Mouse (Mus musculus): ENCODE results near the gene Pi4k2a. TPM values are rescaled to one million over a fixed set of nuclear protein-coding genes. Genes with fewer than 3 reads are reported as not detected.

Pi4k2a gene
- total and polyA plus RNA-seq, 3 experiments: 7.0 to 23.9 (median 10.0) TPM

GRCm38 (mm10) chr19:42089103-42089747, 1.0 kb upstream of the Pi4k2a start (continued):
- TF ChIP-seq USF2 (conservative IDR thresholded peaks at IDR 0.05; ENCODE audit: low read depth, low read length): peak; percentile 79
- no peak; the same call in 1 of the 2 replicates for TF ChIP-seq EP300 (IDR thresholded peaks at IDR 0.05; ENCODE audit: low read length)
- TF ChIP-seq GABPA (IDR thresholded peaks at IDR 0.05; ENCODE audit: insufficient replicate concordance, low read depth, low read length): no peak
- no peak for TF ChIP-seq RCOR1 (conservative IDR thresholded peaks at IDR 0.05; ENCODE audit: low read depth, low read length)
- TF ChIP-seq JUN (IDR thresholded peaks at IDR 0.05; ENCODE audit: insufficient read depth, low read depth, low read length): no peak
- peak; percentile 45; the same call in 1 of the 2 replicates for TF ChIP-seq MEF2A (IDR thresholded peaks at IDR 0.05; ENCODE audit: borderline replicate concordance, low read depth, low read length)
- TF ChIP-seq USF1 (IDR thresholded peaks at IDR 0.05; ENCODE audit: low read depth, low read length): peak; percentile 87
- TF ChIP-seq SMC3 (IDR thresholded peaks at IDR 0.05; ENCODE audit: low read depth, low read length): no peak
- no peak for TF ChIP-seq ZC3H11A (IDR thresholded peaks at IDR 0.05; ENCODE audit: low read depth, low read length)
- TF ChIP-seq ELF1 (IDR thresholded peaks at IDR 0.05; ENCODE audit: low read depth, low read length): peak; percentile 92
- no peak for TF ChIP-seq JUND (conservative IDR thresholded peaks at IDR 0.05; ENCODE audit: low read depth, low read length)
- TF ChIP-seq E2F4 (IDR thresholded peaks at IDR 0.05; ENCODE audit: insufficient replicate concordance, low read depth, low read length): no peak
- peak; percentile 91 for TF ChIP-seq MAX (IDR thresholded peaks at IDR 0.05; ENCODE audit: low read length)
- TF ChIP-seq ETS1 (conservative IDR thresholded peaks at IDR 0.05; ENCODE audit: low read depth, low read length): peak; percentile 52
- TF ChIP-seq TCF12 (IDR thresholded peaks at IDR 0.05; ENCODE audit: low read depth, low read length): peak; percentile 56; the same call in 1 of the 2 replicates
- TF ChIP-seq KAT2A (IDR thresholded peaks at IDR 0.05; ENCODE audit: insufficient replicate concordance, low read length): peak; percentile 73; the same call in 1 of the 2 replicates
- TF ChIP-seq ZMIZ1 (IDR thresholded peaks at IDR 0.05; ENCODE audit: low read depth, low read length): peak; percentile 65; the same call in 1 of the 2 replicates
- no peak for TF ChIP-seq RAD21 (IDR thresholded peaks at IDR 0.05; ENCODE audit: low read depth, low read length)
- TF ChIP-seq IRF4 (IDR thresholded peaks at IDR 0.05; ENCODE audit: low read depth, low read length): no peak
- TF ChIP-seq HCFC1 (IDR thresholded peaks at IDR 0.05; ENCODE audit: low read depth, low read length): peak; percentile 80
- no peak for TF ChIP-seq CHD1 (IDR thresholded peaks at IDR 0.05; ENCODE audit: low read depth, low read length)
- TF ChIP-seq NRF1 (IDR thresholded peaks at IDR 0.05; ENCODE audit: low read depth, low read length): no peak; the same call in 1 of the 2 replicates

DNA sequence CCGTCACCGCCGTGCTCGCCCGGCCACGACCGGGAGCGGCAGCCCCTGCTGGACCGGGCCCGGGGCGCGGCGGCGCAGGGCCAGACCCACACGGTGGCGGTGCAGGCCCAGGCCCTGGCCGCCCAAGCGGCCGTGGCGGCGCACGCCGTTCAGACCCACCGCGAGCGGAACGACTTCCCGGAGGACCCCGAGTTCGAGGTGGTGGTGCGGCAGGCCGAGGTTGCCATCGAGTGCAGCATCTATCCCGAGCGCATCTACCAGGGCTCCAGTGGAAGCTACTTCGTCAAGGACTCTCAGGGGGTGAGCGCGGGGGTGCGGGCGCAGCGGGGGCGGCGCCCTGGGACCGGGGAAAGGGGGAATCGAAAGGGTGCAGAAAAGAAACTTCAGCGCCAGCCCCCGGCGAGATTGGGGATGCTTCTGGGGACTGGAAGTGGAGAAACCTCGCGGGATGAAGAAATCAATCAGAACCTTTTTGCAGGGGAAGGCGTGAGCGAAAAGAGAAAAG, 419 bp downstream of the Pi4k2a start:
- Histone ChIP-seq H3K4me2 (ENCODE audit: insufficient read depth, low read depth, poor library complexity, severe bottlenecking) (peak overlapping the region; percentile 87), H3K9ac (ENCODE audit: insufficient read depth, low read depth) (peak overlapping the region; percentile 73), H3K79me2 (replicated peaks; ENCODE audit: control insufficient read depth, extremely low read depth, insufficient read depth, poor library complexity, severe bottlenecking) (peaks cover 9% of the 10 kb centered on the region), H3K27me3 (replicated peaks) (no peaks in the 10 kb centered on the region), H3K4me3 (replicated peaks in 1 of 3; ENCODE audit: low read depth in 2 of 3, low read length in 2 of 3, poor library complexity in 1 of 3) (peak overlapping the region; percentile 73 to 96 (median 84)), H3K4me1 (ENCODE audit: control insufficient read depth in 1 of 2, insufficient read depth in 2 of 2) (peaks cover 2 to 26% of the 10 kb centered on the region in 2 experiments; a peak in 2 of 4 replicates), H3K27ac (ENCODE audit: insufficient read depth, low read depth) (peak overlapping the region; percentile 61), H3K9me3 (replicated peaks; ENCODE audit: low read length) (no peaks in the 10 kb centered on the region), H3K36me3 (replicated peaks in 1 of 2; ENCODE audit: control insufficient read depth in 1 of 2, insufficient read depth in 1 of 2, low read length in 1 of 2) (peaks cover 7 to 29% of the 10 kb centered on the region in 2 experiments)
- dilution Hi-C loops (cut with MboI; ENCODE audit: extremely low pct_ligation_motif_present, extremely low pct_unique_long_range_greater_than_20kb, low sequenced_read_pairs): no loop called here
- TF ChIP-seq PAX5 (IDR thresholded peaks at IDR 0.05; ENCODE audit: low read length): no peak
- TF ChIP-seq MXI1 (IDR thresholded peaks at IDR 0.05; ENCODE audit: low read depth, low read length): peak; percentile 14
- 0 out of 2 replicates have a peak, but pooled peaks have one; percentile 17 for TF ChIP-seq EP300 (IDR thresholded peaks at IDR 0.05; ENCODE audit: low read length)
- no peak for TF ChIP-seq ZC3H11A (IDR thresholded peaks at IDR 0.05; ENCODE audit: low read depth, low read length)
- TF ChIP-seq USF1 (IDR thresholded peaks at IDR 0.05; ENCODE audit: low read depth, low read length): no peak
- TF ChIP-seq GABPA (IDR thresholded peaks at IDR 0.05; ENCODE audit: insufficient replicate concordance, low read depth, low read length): no peak
- TF ChIP-seq TBP (conservative IDR thresholded peaks at IDR 0.05; ENCODE audit: low read depth, low read length): no peak
- 0 out of 2 replicates have a peak, but pooled peaks have one; percentile 33 for TF ChIP-seq CHD2 (IDR thresholded peaks at IDR 0.05; ENCODE audit: low read length)
- no peak for TF ChIP-seq MAFK (IDR thresholded peaks at IDR 0.05; ENCODE audit: insufficient replicate concordance, low read length)
- TF ChIP-seq NRF1 (IDR thresholded peaks at IDR 0.05; ENCODE audit: low read depth, low read length): no peak
- no peak for TF ChIP-seq JUN (IDR thresholded peaks at IDR 0.05; ENCODE audit: insufficient read depth, low read depth, low read length)
- no peak for TF ChIP-seq E2F4 (IDR thresholded peaks at IDR 0.05; ENCODE audit: insufficient replicate concordance, low read depth, low read length)
- no peak for TF ChIP-seq ZNF384 (IDR thresholded peaks at IDR 0.05; ENCODE audit: low read depth, low read length)
- no peak for TF ChIP-seq HCFC1 (IDR thresholded peaks at IDR 0.05; ENCODE audit: low read depth, low read length)
- TF ChIP-seq POLR2A (IDR thresholded peaks at IDR 0.05; ENCODE audit: low read depth, low read length): no peak
- no peak for TF ChIP-seq MYC (IDR thresholded peaks at IDR 0.05; ENCODE audit: low read depth, low read length)
- no peak for TF ChIP-seq ZKSCAN1 (IDR thresholded peaks at IDR 0.05; ENCODE audit: borderline replicate concordance, low read depth, low read length)
- no peak for TF ChIP-seq ZMIZ1 (IDR thresholded peaks at IDR 0.05; ENCODE audit: low read depth, low read length)
- no peak for TF ChIP-seq IRF4 (IDR thresholded peaks at IDR 0.05; ENCODE audit: low read depth, low read length)
- in situ Hi-C loops (cut with MboI; ENCODE audit: low pct_ligation_motif_present, low pct_unique_long_range_greater_than_20kb, low sequenced_read_pairs): no loop called here
- DNase-seq (ENCODE audit: extremely low read depth): peak; percentile 80
